Mouse (Mus musculus): ENCODE data around the gene Gcdh. TPM values are rescaled to one million over a fixed set of nuclear protein-coding genes. Genes with fewer than 3 reads are reported as not detected.
"Not testable (repeated sequence)": the region's sequence is repeated elsewhere in the genome, so short reads cannot be mapped to it uniquely, and the experiment has no call there.

The Gcdh gene
- polyA plus RNA-seq, 2 experiments from 2014 or later = 21.5 to 32.7 TPM

DNA sequence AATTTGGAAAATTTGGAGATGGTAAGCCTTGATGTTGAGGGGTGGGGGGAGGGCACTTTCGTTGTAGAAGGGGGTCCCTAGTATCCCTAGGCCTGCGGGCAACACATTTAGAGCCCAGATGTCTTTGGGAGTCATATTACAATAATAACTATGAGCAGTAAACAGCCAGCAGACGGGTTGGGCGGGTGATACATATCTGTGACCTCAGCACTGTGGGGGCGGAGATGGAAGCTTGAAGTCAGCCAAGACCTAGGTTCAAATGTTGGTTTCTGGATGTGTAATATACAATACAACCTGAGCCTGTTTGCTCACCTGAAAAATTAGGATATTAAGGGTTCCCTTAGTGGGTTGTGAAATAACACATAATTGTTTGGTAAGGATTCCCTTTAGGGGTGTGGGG is 16.2 kb upstream of the Gcdh start:
- no peak for ATAC-seq

DNA sequence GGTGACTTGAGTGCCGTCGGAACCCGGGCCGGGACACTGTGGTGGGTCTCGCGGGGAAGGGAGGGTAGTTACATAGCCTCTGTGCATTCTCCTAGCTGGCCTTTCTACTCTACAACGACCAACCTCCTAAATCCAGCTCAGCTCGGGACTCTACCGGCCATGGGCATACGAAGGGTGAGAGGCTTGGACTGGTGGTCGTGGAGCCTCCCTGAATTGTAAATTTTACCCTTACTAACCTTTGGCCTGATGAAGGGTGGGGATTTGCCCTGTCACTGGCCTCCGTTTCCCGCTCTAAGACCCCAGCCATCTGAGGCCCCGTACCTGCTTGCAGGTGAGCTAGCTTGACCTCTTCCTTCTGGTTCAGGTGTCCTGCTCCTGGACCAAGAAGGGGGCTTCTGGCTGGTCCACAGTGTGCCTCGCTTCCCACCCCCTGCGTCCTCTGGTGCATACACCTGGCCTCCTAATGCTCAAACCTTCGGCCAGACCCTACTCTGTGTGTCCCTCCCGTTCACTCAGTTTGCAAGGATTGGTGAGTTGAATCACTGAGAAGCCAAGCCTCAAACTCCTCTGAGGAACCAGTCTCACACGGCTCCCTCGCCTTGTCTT is 15.5 kb upstream of the Gcdh start:
- ATAC-seq = no peak

- peak; percentile 87 for ATAC-seq
Observed at GRCm38 (mm10) chr8:84908421-84909161, 14.9 kb upstream of the Gcdh start, which contains the start of gene Dnase2a. Gene Dnase2a (plus strand): TSS chr8:84908560.

DNA sequence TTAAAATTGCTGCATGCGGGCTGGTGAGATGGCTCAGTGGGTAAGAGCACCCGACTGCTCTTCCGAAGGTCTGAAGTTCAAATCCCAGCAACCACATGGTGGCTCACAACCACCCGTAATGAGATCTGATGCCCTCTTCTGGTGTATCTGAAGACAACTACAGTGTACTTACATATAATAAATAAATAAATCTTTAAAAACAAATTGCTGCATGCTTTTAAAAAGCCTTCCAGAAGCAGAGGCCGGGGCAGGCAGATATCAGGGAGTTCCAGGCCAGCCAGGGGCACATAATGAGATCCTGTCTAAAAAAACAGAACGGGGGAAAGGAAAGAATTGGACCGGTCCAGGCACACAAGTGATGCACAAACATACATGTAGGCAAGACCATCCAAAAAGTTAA is 14.3 kb upstream of the Gcdh start:
- ATAC-seq = not testable (repeated sequence)

DNA sequence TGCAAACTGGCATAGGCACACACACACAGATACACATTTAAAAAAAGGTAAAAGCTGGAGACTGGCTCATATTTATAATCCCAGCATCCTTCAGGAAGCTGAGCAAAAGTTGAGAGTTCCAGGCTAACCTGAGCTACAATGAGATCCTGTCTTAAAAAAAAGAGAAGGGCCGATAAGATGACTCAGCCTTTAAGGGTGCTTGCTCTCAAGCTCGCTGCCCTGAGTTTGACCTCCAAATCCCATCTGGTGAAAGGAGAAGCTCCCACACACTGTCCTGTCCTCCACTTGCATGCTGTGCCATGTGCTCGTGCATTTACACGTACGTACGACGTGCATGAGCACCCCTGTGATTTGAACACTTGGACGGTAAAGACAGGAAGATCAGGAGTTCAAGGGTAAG is 13.8 kb upstream of the Gcdh start:
- ATAC-seq = no peak

DNA sequence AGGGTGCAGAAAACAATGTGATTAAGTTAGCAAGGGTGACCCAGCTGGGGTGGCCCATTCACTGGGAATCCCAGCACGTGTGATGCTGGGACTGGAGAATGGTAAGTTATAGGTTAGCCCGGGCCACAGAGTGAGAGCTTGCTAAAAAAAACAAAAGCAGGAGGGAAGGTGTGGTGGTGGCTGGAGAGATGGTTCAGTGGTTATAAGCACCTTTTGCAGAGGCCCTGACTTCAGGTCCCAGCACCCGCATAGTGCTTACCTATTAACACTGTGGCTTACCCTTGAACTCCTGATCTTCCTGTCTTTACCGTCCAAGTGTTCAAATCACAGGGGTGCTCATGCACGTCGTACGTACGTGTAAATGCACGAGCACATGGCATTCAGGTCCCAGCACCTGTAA is 13.3 kb upstream of the Gcdh start:
- ATAC-seq = no peak

DNA sequence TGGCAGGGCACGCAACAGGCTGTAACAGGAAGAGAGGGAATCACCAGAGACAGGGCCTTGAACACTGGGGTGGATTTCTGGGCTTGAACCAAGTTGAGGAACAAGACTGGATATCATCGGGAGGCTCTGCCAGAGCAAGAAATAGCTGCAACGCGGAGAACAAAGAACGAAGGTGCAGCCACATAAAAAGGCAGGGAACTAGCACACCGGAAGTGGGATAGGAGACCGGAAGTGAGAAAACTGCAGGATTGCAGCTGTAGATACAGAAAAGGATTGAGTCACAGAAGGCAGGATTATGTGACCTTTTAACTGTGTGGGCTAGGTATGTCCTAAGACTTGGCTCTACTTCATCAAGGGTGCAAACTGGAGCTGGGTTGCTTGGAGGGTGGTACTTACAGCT is 10.6 kb upstream of the Gcdh start:
- ATAC-seq = no peak

DNA sequence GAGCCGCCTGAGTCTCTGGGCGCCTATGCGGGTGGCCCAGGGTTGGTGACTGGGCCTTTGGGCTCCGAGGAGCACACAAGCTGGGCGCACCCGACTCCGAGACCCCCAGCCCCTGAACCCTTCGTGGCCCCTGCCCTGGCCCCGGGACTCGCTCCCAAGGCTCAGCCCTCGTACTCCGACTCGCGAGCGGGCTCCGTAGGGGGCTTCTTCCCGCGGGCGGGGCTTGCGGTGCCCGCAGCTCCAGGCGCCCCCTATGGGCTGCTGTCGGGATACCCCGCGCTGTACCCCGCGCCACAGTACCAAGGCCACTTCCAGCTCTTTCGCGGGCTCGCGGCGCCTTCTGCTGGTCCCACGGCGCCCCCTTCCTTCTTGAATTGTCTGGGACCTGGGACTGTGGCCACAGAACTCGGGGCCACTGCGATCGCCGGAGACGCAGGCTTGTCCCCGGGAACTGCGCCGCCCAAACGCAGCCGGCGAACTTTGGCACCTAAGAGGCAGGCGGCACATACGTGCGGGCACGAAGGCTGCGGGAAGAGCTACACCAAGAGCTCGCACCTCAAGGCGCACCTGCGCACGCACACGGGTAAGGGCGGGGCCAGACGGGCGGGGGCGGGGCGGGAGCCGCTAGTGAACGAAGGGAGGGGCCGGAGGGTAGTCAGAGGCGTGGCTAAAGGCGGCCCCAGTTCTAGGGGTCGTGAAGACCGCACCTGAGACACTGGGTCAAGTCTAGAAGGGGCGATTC is 9.4 kb upstream of the Gcdh start:
- peak; percentile 90 for ATAC-seq

- no peak for ATAC-seq
Observed at GRCm38 (mm10) chr8:84902367-84902919, 8.7 kb upstream of the Gcdh start.

- ATAC-seq = no peak
Observed at GRCm38 (mm10) chr8:84901752-84902151, 8.0 kb upstream of the Gcdh start, which contains the start of gene Klf1. Gene Klf1 (plus strand): TSS chr8:84901928.

DNA sequence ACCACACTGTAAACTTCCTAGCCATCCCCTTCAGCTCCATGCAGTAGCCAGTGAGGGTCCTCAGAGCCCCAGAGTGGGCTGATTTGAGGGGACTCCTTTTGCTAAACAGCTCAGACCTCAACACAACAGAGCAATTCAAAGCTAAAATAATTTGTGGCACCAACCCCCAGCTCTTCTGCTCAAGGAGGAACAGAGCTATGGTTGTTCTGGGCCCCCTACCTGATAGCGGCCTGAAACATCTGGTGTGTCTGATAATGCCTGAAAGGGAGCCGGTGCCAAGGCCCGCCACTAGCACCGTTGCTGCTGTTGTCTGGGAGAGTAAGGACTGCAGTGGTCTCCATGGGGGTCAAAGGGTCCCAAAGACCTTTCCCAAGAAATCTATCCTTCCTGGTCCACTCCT is 7.3 kb upstream of the Gcdh start:
- no peak for ATAC-seq

DNA sequence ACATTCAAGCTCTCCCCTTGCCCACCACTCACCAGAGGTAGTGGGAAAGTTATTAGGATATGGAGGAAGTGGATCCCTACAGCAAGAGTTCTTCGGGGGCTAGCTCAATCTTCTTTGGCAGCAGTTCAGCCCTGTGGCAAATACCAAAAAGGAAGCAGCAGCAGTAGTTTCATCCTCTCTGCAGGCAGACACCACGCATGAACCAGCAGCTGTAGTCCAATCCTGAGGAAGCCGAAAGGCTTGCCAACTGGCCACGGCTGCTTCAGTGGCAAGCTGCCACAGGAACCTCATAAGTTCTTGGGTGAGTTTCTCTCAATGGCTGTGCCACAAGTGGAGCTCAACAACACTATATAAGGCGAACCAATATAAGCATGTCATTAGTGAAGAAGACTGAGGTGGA is 2.2 kb upstream of the Gcdh start:
- ATAC-seq = no peak

DNA sequence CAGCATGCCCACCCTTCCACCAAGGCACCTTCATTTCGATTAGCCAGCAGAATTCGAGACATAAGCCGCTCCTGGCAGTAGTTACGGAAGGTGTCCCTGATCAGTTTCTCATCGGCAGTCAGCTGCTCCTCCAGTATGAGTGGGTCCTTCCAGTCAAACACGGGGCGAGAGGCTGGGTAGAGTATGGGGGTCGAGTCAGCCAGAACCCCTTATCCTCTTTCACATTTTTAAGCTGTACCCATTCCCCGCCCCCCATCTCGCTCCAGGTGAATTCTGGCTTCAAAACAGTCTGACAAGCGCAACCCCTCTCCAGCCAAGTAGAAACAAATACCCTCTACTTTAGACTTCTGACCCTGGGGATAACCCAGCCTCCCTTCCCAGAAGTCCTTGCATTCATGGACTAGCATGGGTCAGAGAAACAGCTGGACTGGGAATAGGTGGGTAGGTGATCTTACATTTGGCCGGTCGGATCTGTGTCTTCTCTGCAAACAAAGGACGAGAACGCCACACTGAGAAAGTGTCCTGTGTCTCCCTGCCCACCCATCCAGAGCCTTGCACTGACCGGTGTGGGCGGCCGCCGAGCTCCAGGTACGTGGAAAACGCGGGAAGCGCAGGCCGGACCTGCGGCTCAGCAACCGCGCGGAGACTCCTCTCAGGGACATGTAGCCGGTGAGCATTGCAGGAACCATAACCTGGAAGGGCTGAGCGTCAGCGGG is 570 bp downstream of the Gcdh start:
- no peak for ATAC-seq

GRCm38 (mm10) chr8:84889141-84889540 is 4.6 kb downstream of the Gcdh start:
- no peak for ATAC-seq

DNA sequence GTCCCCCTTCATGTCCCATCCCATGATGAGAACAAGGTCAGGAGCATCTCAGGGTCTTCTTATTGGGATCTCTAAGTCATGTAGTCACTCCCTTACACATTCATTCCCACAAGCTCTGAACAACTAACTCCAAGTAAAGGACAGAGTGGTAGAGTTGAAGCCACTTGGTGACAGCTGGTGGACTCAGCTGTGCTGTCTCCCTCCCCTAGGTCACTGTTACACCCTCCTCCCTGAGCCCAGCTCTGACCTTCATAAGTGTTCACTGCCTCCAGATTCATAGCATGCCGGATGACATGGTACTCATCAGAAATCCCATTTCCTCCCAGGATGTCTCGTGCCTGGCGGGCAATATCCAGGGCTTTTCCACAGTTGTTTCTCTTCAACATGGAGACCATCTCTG is 5.4 kb downstream of the Gcdh start:
- no peak for ATAC-seq

DNA sequence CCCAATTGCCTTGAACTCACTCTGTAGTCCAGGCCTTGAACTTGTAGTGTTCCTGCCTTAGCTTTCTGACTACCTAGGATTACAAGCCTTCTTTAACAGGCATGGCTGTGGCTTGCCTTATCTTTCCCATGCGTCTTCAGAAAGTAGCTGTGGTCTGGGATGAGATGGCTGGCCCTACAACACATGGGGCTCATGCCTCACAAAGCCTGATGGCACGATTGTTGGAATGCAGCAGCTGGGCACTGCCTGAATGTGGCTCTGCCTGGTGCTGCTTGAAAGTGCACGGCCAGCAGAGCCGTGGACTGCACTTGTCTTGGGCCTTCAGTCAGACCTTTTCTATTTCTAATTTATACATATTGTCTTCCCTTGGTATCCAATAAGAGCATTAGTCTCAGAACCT is 9.0 kb downstream of the Gcdh start:
- no peak for ATAC-seq

DNA sequence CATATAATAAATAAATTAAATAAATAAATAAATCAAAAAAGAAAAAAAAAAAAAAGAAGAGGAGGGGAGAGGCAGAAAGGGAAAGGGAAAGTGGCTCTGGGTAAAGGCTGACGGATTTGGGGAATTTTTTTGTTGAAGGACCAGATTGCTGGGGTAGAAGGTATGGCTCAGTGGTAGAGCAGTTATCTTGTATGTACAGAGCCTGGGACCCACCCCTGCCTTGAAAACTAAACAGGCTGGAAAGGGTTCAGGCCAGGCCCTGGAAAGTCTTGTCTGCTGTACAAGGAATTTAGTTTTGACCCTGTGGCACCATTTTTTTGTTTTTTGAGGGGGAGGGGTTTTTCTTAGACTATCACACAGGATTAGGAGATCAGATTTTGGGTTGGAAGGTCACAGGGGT is 14.8 kb downstream of the Gcdh start:
- ATAC-seq = no peak

- no peak for ATAC-seq
Observed at GRCm38 (mm10) chr8:84877297-84878035, 16.3 kb downstream of the Gcdh start.

DNA sequence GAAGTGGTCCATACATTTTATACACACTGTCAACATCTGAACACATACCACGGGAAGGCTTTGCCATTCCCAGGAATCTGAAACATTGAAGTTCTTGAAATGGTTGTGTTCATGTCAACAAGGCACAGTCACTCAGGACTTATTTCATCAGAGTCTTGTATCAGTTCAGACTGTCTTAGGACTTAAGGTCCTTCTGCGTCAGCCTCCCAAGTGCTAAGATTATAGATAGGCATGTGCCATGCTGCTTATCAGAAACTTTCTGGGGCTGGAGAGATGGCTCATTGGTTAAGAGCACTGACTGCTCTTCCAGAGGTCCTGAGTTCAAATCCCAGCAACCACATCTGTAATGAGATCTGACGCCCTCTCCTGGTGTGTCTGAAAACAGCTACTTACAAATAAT is 19.4 kb downstream of the Gcdh start:
- ATAC-seq = no peak

DNA sequence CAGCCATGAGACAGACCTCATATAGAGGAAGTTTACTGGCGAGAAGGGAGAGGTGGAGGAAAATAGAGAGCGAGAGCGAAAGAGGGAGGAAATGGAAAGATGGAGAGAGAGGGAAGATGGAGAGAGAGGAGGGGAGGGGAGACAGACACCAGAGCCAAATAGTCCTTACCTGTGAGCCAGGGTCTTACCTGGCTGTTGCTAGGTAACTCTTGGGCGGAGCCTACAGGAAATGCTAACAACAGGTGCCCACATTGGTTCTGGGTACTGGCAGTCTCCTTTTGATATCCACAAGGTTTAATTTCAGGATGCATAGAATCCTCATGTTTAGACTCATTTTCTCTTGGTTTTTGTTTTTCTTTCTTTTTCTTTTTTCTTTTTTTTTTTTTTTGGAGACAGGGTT is 20.7 kb downstream of the Gcdh start:
- ATAC-seq = no peak

- ATAC-seq = no peak
Observed at GRCm38 (mm10) chr8:84872309-84872965, 21.3 kb downstream of the Gcdh start.
